Mouse (Mus musculus): ENCODE results near the gene Gm3376. TPM values are rescaled to one million over a fixed set of nuclear protein-coding genes. Genes with fewer than 3 reads are reported as not detected.
"Not testable (repeated sequence)": the region's sequence is repeated elsewhere in the genome, so short reads cannot be mapped to it uniquely, and the experiment has no call there.

Gm3376 gene
- polyA plus RNA-seq (2015; fragmentation: Nextera tagmentation; extraction: Ambion mirVana), result not detected in 2 replicates

- not testable (repeated sequence) for H3K27me3 ChIP-seq; H3K4me1 ChIP-seq; H3K4me3 ChIP-seq; H3K9ac ChIP-seq; H3K4me2 ChIP-seq; H3K36me3 ChIP-seq; ATAC-seq (ENCODE audit: borderline replicate concordance, extremely low read depth, low FRiP score, low TSS enrichment); H3K9me3 ChIP-seq; H3K27ac ChIP-seq
- no CpG with 5 or more reads among the region's 9 CpGs for WGBS
Measured at GRCm38 (mm10) chrY:3771373-3771772, at the start of gene Gm3376. Gene Gm3376 (plus strand): TSS chrY:3771673.
